Mouse (Mus musculus): Measurements from ENCODE around the gene Gm28035.

The Gm28035 gene

GRCm38 (mm10) chr2:30240267-30240666 is at the start of gene Gm28035:
Gm28035 (plus strand) TSS chr2:30240567.
- DNase-seq (ENCODE audit: low spot score in 2 of 2): no peak

GRCm38 (mm10) chr2:30191790-30192580 is 48.4 kb upstream of the Gm28035 start:
- DNase-seq (ENCODE audit: low spot score in 2 of 2): no peak

- no peak for DNase-seq (ENCODE audit: low spot score in 2 of 2)
These were observed 45.7 kb upstream of the Gm28035 start for GRCm38 (mm10) chr2:30194656-30195055.

- no peak for DNase-seq (ENCODE audit: low spot score in 2 of 2)
These were observed 42.3 kb upstream of the Gm28035 start for GRCm38 (mm10) chr2:30198021-30198420.

GRCm38 (mm10) chr2:30199984-30200383 is 40.4 kb upstream of the Gm28035 start:
- no peak for DNase-seq (ENCODE audit: low spot score in 2 of 2)

GRCm38 (mm10) chr2:30200388-30200925 is 39.9 kb upstream of the Gm28035 start:
- no peak for DNase-seq (ENCODE audit: low spot score in 2 of 2)

GRCm38 (mm10) chr2:30203439-30203838 is 36.9 kb upstream of the Gm28035 start:
- DNase-seq (ENCODE audit: low spot score in 2 of 2): no peak

- peak; percentile 47 to 58 for DNase-seq (ENCODE audit: low spot score in 2 of 2)
These were observed 35.1 kb upstream of the Gm28035 start for GRCm38 (mm10) chr2:30205255-30205628.

GRCm38 (mm10) chr2:30205629-30206357 is 34.6 kb upstream of the Gm28035 start, which contains the start of gene Kyat1:
Kyat1 (minus strand) TSS chr2:30205847.
- peak; percentile 96 for DNase-seq (ENCODE audit: low spot score in 2 of 2)

- no peak for DNase-seq (ENCODE audit: low spot score in 2 of 2)
These were observed 33.0 kb upstream of the Gm28035 start for GRCm38 (mm10) chr2:30207401-30207800.

- no peak for DNase-seq (ENCODE audit: low spot score in 2 of 2)
These were observed 32.5 kb upstream of the Gm28035 start for GRCm38 (mm10) chr2:30207886-30208285.

GRCm38 (mm10) chr2:30211408-30212168 is 28.8 kb upstream of the Gm28035 start:
- DNase-seq (ENCODE audit: low spot score in 2 of 2): no peak

GRCm38 (mm10) chr2:30212169-30212545 is 28.2 kb upstream of the Gm28035 start:
- DNase-seq (ENCODE audit: low spot score in 2 of 2): no peak

GRCm38 (mm10) chr2:30212951-30213350 is 27.4 kb upstream of the Gm28035 start:
- no peak for DNase-seq (ENCODE audit: low spot score in 2 of 2)

GRCm38 (mm10) chr2:30214745-30215144 is 25.6 kb upstream of the Gm28035 start:
- DNase-seq (ENCODE audit: low spot score in 2 of 2): no peak

GRCm38 (mm10) chr2:30215493-30215892 is 24.9 kb upstream of the Gm28035 start:
- no peak for DNase-seq (ENCODE audit: low spot score in 2 of 2)

GRCm38 (mm10) chr2:30216293-30216692 is 24.1 kb upstream of the Gm28035 start:
- DNase-seq (ENCODE audit: low spot score in 2 of 2): no peak

GRCm38 (mm10) chr2:30235593-30235992 is 4.8 kb upstream of the Gm28035 start:
- no peak for DNase-seq (ENCODE audit: low spot score in 2 of 2)

GRCm38 (mm10) chr2:30236426-30237198 is 3.8 kb upstream of the Gm28035 start:
- no peak for DNase-seq (ENCODE audit: low spot score in 2 of 2)

- peak; percentile 99 to 100 for DNase-seq (ENCODE audit: low spot score in 2 of 2)
These were observed 3.0 kb upstream of the Gm28035 start, which contains the start of gene Lrrc8a for GRCm38 (mm10) chr2:30237199-30237880. Lrrc8a (plus strand) TSS chr2:30237715.

- DNase-seq (ENCODE audit: low spot score in 2 of 2): peak; percentile 80 to 82
These were observed 2.5 kb upstream of the Gm28035 start for GRCm38 (mm10) chr2:30237881-30238280.

Data from right cerebral cortex, postnatal 10 days (tissue).